Mouse (Mus musculus): ENCODE measurements at regions not wholly inside any gene's neighbourhood (a gene's known extent, or its start where the extent isn't known, plus 50 kb on each side); places are given as distances from the start of the nearest gene placed in this dataset.

GRCm38 (mm10) chr13:115977118-115977889 lies 332.2 kb downstream of the Isl1 start:
- Histone ChIP-seq H3K27me3 (ENCODE audit: insufficient read depth, low read length) (no peaks in the 10 kb centered on the region), H3K27ac (ENCODE audit: low read depth) (no peak overlapping the region), H3K9ac (no peak overlapping the region), H3K36me3 (ENCODE audit: insufficient read depth) (no peaks in the 10 kb centered on the region), H3K4me2 (no peak overlapping the region), H3K9me3 (ENCODE audit: low read depth, low read length) (no peaks in the 10 kb centered on the region), H3K4me3 (ENCODE audit: low read depth, low read length) (no peak overlapping the region), H3K4me1 (ENCODE audit: insufficient read depth) (no peaks in the 10 kb centered on the region)
- no peak for DNase-seq
- no peak for TF ChIP-seq CTCF (IDR thresholded peaks at IDR 0.05; ENCODE audit: low read depth)
- WGBS, result 48% methylated on average over 7 of the region's 7 CpGs
- no peak for ATAC-seq (ENCODE audit: insufficient read depth)

Measured in lung, embryonic 14.5 days (tissue).